Mouse (Mus musculus) myocyte (in vitro differentiated cells): ENCODE results near the gene Gsg1l.

Experiments
- CEBPB ChIP-seq: IDR thresholded peaks from 2 replicates; pipeline ENCODE4 v1.6.1; 2011; ENCODE audit warnings: mild to moderate bottlenecking, moderate library complexity; ENCODE audit not compliant: poor library complexity, insufficient read depth, severe bottlenecking
- E2F4 ChIP-seq: IDR thresholded peaks from one replicate; pipeline ENCODE4 v1.6.1; 2011; ENCODE audit warnings: mild to moderate bottlenecking, control low read depth, moderate library complexity; ENCODE audit not compliant: insufficient read depth
- MAX ChIP-seq: IDR thresholded peaks from one replicate; pipeline ENCODE4 v1.6.1; 2011; ENCODE audit warnings: low read depth, mild to moderate bottlenecking, control low read depth
- MYOD1 ChIP-seq, 3 experiments: IDR thresholded peaks; one replicate each; pipeline ENCODE4 v1.6.1; 2011; ENCODE audit warnings: control low read depth in 2 of 3, low read depth in 2 of 3, mild to moderate bottlenecking in 2 of 3, moderate library complexity in 1 of 3; ENCODE audit not compliant: insufficient read length in 2 of 3, control insufficient read depth in 1 of 3
- POLR2A ChIP-seq: IDR thresholded peaks from one replicate; pipeline ENCODE4 v1.6.1; 2011; ENCODE audit warnings: low read depth, mild to moderate bottlenecking, control low read depth, moderate library complexity; ENCODE audit not compliant: insufficient read length
- POLR2AphosphoS2 ChIP-seq: IDR thresholded peaks from one replicate; pipeline ENCODE4 v1.6.1; 2011; ENCODE audit warnings: low read depth, control low read depth; ENCODE audit not compliant: insufficient read length
- REST ChIP-seq: IDR thresholded peaks from one replicate; pipeline ENCODE4 v1.6.1; 2011; ENCODE audit warnings: mild to moderate bottlenecking, control low read depth, moderate library complexity; ENCODE audit not compliant: insufficient read depth, insufficient read length
- TCF12 ChIP-seq: IDR thresholded peaks from one replicate; pipeline ENCODE4 v1.6.1; 2011; ENCODE audit warnings: mild to moderate bottlenecking, control low read depth; ENCODE audit not compliant: poor library complexity, insufficient read depth, severe bottlenecking
- USF1 ChIP-seq: IDR thresholded peaks from one replicate; pipeline ENCODE4 v1.6.1; 2011; ENCODE audit warnings: low read depth, mild to moderate bottlenecking, control low read depth, moderate library complexity

- TF ChIP-seq POLR2A (no peak), MAX (no peak), MYOD1 (IDR thresholded peaks at IDR 0.05; ENCODE audit: control insufficient read depth in 1 of 3, insufficient read length in 2 of 3, low read depth in 2 of 3) (no peak), CEBPB (no peak), USF1 (no peak), E2F4 (no peak), TCF12 (no peak), REST (no peak), POLR2AphosphoS2 (no peak)
Observed at GRCm38 (mm10) chr7:126032365-126032755, 49.9 kb downstream of the Gsg1l start.
